Mouse (Mus musculus) retina, adult 2 months (tissue): Measurements from ENCODE around the gene Slc38a2.

Experiments
- DNase-seq: peaks from one replicate; pipeline ENCODE4 v3.0.0-alpha.2; 2012; ENCODE audit warnings: low read depth, low spot score

Slc38a2 gene

GRCm38 (mm10) chr15:96696486-96697284 is 2.8 kb downstream of the Slc38a2 start:
- no peak for DNase-seq

GRCm38 (mm10) chr15:96695455-96696421 is 3.8 kb downstream of the Slc38a2 start:
- DNase-seq = no peak

- no peak for DNase-seq
Observed at GRCm38 (mm10) chr15:96694988-96695387, 4.5 kb downstream of the Slc38a2 start.

- no peak for DNase-seq
Observed at GRCm38 (mm10) chr15:96693688-96694087, 5.8 kb downstream of the Slc38a2 start.

GRCm38 (mm10) chr15:96692401-96692800 is 7.1 kb downstream of the Slc38a2 start:
- no peak for DNase-seq

GRCm38 (mm10) chr15:96691381-96691780 is 8.1 kb downstream of the Slc38a2 start:
- no peak for DNase-seq

- no peak for DNase-seq
Observed at GRCm38 (mm10) chr15:96690829-96691228, 8.7 kb downstream of the Slc38a2 start.

GRCm38 (mm10) chr15:96689919-96690318 is 9.6 kb downstream of the Slc38a2 start:
- no peak for DNase-seq

GRCm38 (mm10) chr15:96688784-96689318 is 10.7 kb downstream of the Slc38a2 start:
- no peak for DNase-seq

- DNase-seq = no peak
Observed at GRCm38 (mm10) chr15:96688036-96688435, 11.5 kb downstream of the Slc38a2 start.

GRCm38 (mm10) chr15:96687366-96687765 is 12.2 kb downstream of the Slc38a2 start:
- no peak for DNase-seq

- no peak for DNase-seq
Observed at GRCm38 (mm10) chr15:96686201-96687159, 13.1 kb downstream of the Slc38a2 start.

GRCm38 (mm10) chr15:96685273-96685672 is 14.3 kb downstream of the Slc38a2 start:
- no peak for DNase-seq

- no peak for DNase-seq
Observed at GRCm38 (mm10) chr15:96684132-96684830, 15.2 kb downstream of the Slc38a2 start.

- DNase-seq = no peak
Observed at GRCm38 (mm10) chr15:96678871-96679773, 20.4 kb downstream of the Slc38a2 start.

GRCm38 (mm10) chr15:96676518-96676917 is 23.0 kb downstream of the Slc38a2 start:
- DNase-seq = no peak

- no peak for DNase-seq
Observed at GRCm38 (mm10) chr15:96675744-96676143, 23.8 kb downstream of the Slc38a2 start.

- no peak for DNase-seq
Observed at GRCm38 (mm10) chr15:96675055-96675454, 24.5 kb downstream of the Slc38a2 start.

- no peak for DNase-seq
Observed at GRCm38 (mm10) chr15:96674089-96674488, 25.4 kb downstream of the Slc38a2 start.
